Mouse (Mus musculus) MEL (cell line): ENCODE results near the gene Lamtor1. TPM values are rescaled to one million over a fixed set of nuclear protein-coding genes. Genes with fewer than 3 reads are reported as not detected.

ENCODE experiments used
- DNase-seq: peaks from one replicate; pipeline ENCODE4 v3.0.0; 2011; ENCODE audit warnings: low read depth, low spot score
- H3K27ac ChIP-seq: 2 replicates; pipeline ENCODE4 v1.5.1; 2012; ENCODE audit warnings: low read depth, mild to moderate bottlenecking, control low read depth, low read length, moderate library complexity; ENCODE audit not compliant: control insufficient read depth
- H3K27me3 ChIP-seq, 2 experiments: fragments of 150-350 bp in 1 of 2; sonication (generic) in 1 of 2; 2 replicates each; pipeline ENCODE4 v1.6.1; 2012; ENCODE audit warnings: low read length in 2 of 2, mild to moderate bottlenecking in 2 of 2, improper control_type of control experiment in 1 of 2, moderate library complexity in 1 of 2; ENCODE audit not compliant: insufficient read depth in 2 of 2, control insufficient read depth in 1 of 2
- H3K36me3 ChIP-seq, 2 experiments: 2 replicates each; pipeline ENCODE4 v1.6.1; 2012 to 2014; ENCODE audit warnings: low read length in 2 of 2, improper control_type of control experiment in 1 of 2, inconsistent platforms in 1 of 2, mild to moderate bottlenecking in 1 of 2; ENCODE audit not compliant: insufficient read depth in 2 of 2, control insufficient read depth in 1 of 2
- H3K4me1 ChIP-seq, 2 experiments: fragments of 150-350 bp in 1 of 2; sonication (generic) in 1 of 2; 2 replicates each; pipeline ENCODE4 v1.6.1; 2012; ENCODE audit warnings: low read length in 2 of 2, improper control_type of control experiment in 1 of 2, mild to moderate bottlenecking in 1 of 2; ENCODE audit not compliant: insufficient read depth in 2 of 2, control insufficient read depth in 1 of 2
- H3K4me3 ChIP-seq, 2 experiments: fragments of 150-350 bp in 1 of 2; sonication (generic) in 1 of 2; 2 replicates each; pipeline ENCODE4 v1.5.1; 2012; ENCODE audit warnings: low read depth in 2 of 2, low read length in 2 of 2, mild to moderate bottlenecking in 2 of 2, moderate library complexity in 2 of 2, control low read depth in 1 of 2, improper control_type of control experiment in 1 of 2; ENCODE audit not compliant: control insufficient read depth in 1 of 2, insufficient read depth in 1 of 2
- H3K79me2 ChIP-seq: 2 replicates; pipeline ENCODE4 v1.6.1; 2012; ENCODE audit warnings: mild to moderate bottlenecking, low read length, moderate library complexity; ENCODE audit not compliant: control insufficient read depth, poor library complexity, insufficient read depth
- H3K9ac ChIP-seq: 2 replicates; pipeline ENCODE4 v1.6.1; 2012; ENCODE audit warnings: low read depth, mild to moderate bottlenecking, control low read depth, low read length, moderate library complexity; ENCODE audit not compliant: control insufficient read depth, poor library complexity, severe bottlenecking
- H3K9me3 ChIP-seq: fragments of 150-350 bp; sonication (generic); replicated peaks from 2 replicates; pipeline ENCODE4 v1.6.1; 2012; ENCODE audit warnings: mild to moderate bottlenecking, low read length, improper control_type of control experiment, moderate library complexity; ENCODE audit not compliant: insufficient read depth
- BHLHE40 ChIP-seq: IDR thresholded peaks from 2 replicates; pipeline ENCODE4 v1.6.1; 2012; ENCODE audit warnings: low read depth, mild to moderate bottlenecking, inconsistent platforms, low read length, improper control_type of control experiment, borderline replicate concordance
- CTCF ChIP-seq, 3 experiments: IDR thresholded peaks in 2 of 3; conservative IDR thresholded peaks in 1 of 3; 2 replicates each; pipeline ENCODE4 v1.5.1; 2011 to 2012; ENCODE audit warnings: low read length in 3 of 3, low read depth in 2 of 3, mild to moderate bottlenecking in 2 of 3, improper control_type of control experiment in 1 of 3, inconsistent platforms in 1 of 3, mixed read lengths in 1 of 3, moderate library complexity in 1 of 3; ENCODE audit not compliant: control insufficient read depth in 1 of 3, insufficient read depth in 1 of 3, poor library complexity in 1 of 3, severe bottlenecking in 1 of 3
- EP300 ChIP-seq, 2 experiments: IDR thresholded peaks; 2 replicates each; pipeline ENCODE4 v1.6.1; 2011; ENCODE audit warnings: improper control_type of control experiment in 2 of 2, low read length in 2 of 2, low read depth in 1 of 2, mild to moderate bottlenecking in 1 of 2
- POLR2AphosphoS2 ChIP-seq: IDR thresholded peaks from 2 replicates; pipeline ENCODE4 v1.6.1; 2011; ENCODE audit warnings: low read length, improper control_type of control experiment
- RAD21 ChIP-seq: IDR thresholded peaks from 2 replicates; pipeline ENCODE4 v1.6.1; 2011; ENCODE audit warnings: mild to moderate bottlenecking, low read depth, low read length, improper control_type of control experiment
- RCOR1 ChIP-seq: IDR thresholded peaks from 2 replicates; pipeline ENCODE4 v1.6.1; 2012; ENCODE audit warnings: low read depth, mild to moderate bottlenecking, inconsistent platforms, low read length, improper control_type of control experiment
- SIN3A ChIP-seq: IDR thresholded peaks from 2 replicates; pipeline ENCODE4 v1.6.1; 2012; ENCODE audit warnings: low read length, improper control_type of control experiment, inconsistent platforms
- TBP ChIP-seq: IDR thresholded peaks from 2 replicates; pipeline ENCODE4 v1.8.0; 2011; ENCODE audit warnings: low read depth, low read length, improper control_type of control experiment
- USF2 ChIP-seq, 2 experiments: IDR thresholded peaks; 2 replicates each; pipeline ENCODE4 v1.6.1; 2011 to 2012; ENCODE audit warnings: improper control_type of control experiment in 2 of 2, low read length in 2 of 2, borderline replicate concordance in 1 of 2, inconsistent platforms in 1 of 2, low read depth in 1 of 2, mild to moderate bottlenecking in 1 of 2; ENCODE audit not compliant: insufficient read depth in 1 of 2
- polyA plus RNA-seq, 2 experiments: library from polyadenylated mRNA; stranded (reverse) in 1 of 2; unstranded in 1 of 2; fragments of >175 nt in 1 of 2; fragments of >200 nt in 1 of 2; gene quantifications; 2 replicates each; pipeline versions ENCODE4 v1.2.1 to v1.2.4; 2012; ENCODE audit warnings: low replicate concordance in 2 of 2, low read depth in 1 of 2; ENCODE audit not compliant: insufficient read length in 2 of 2, insufficient read depth in 1 of 2, missing spikeins in 1 of 2
- total RNA-seq: library from RNA; depleted of rRNA; stranded (reverse); fragments of 300-350 nt; gene quantifications from 2 replicates; pipeline ENCODE4 v1.2.3, GENCODE M21; 2012; rRNA removed

Lamtor1 gene
- total and polyA plus RNA-seq, 3 experiments = 79.5 to 115 TPM; not detected in 1

DNA sequence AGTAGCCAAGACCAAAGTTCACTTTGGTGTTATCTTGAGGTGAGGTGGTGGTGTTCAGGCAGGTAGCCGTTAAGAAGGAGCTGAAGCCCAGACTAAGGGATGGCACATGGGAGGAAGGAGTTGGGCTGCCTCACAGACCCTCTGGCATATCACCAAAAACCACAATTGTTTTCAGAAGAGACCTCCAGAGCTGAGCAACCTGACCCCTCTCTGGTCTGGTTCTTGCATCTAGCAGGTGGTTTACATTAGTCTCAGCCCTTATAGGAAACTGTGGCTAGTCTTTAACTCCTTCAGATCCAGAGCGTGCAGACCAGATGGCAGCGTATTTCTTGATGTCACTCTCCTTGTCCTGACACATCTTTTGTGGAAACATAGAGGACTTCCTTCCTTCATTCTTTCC lies 68.0 kb downstream of the Lamtor1 start:
- no peak overlapping the region for H3K4me3 ChIP-seq
- H3K4me1 ChIP-seq = peaks cover 5 to 11% of the 10 kb centered on the region in 2 experiments; a peak in 3 of 4 replicates
- H3K27me3 ChIP-seq = no peaks in the 10 kb centered on the region
- peaks cover 2 to 6% of the 10 kb centered on the region in 2 experiments for H3K36me3 ChIP-seq
- H3K79me2 ChIP-seq = peaks cover 36% of the 10 kb centered on the region
- DNase-seq = no peak
- no peak overlapping the region for H3K9ac ChIP-seq
- no peak overlapping the region for H3K27ac ChIP-seq
- H3K9me3 ChIP-seq = no peaks in the 10 kb centered on the region
- TF ChIP-seq USF2 (IDR thresholded peaks at IDR 0.05; ENCODE audit: borderline replicate concordance in 1 of 2, insufficient read depth in 1 of 2, low read depth in 1 of 2, low read length in 2 of 2) = no peak
- no peak for TF ChIP-seq SIN3A
- TF ChIP-seq CTCF (IDR thresholded peaks at IDR 0.05 in 2 of 3, conservative IDR thresholded peaks at IDR 0.05 in 1 of 3; ENCODE audit: control insufficient read depth in 1 of 3, insufficient read depth in 1 of 3, low read depth in 2 of 3, low read length in 3 of 3, poor library complexity in 1 of 3, severe bottlenecking in 1 of 3) = no peak
- TF ChIP-seq, all 39 proteins: peak for 0

DNA sequence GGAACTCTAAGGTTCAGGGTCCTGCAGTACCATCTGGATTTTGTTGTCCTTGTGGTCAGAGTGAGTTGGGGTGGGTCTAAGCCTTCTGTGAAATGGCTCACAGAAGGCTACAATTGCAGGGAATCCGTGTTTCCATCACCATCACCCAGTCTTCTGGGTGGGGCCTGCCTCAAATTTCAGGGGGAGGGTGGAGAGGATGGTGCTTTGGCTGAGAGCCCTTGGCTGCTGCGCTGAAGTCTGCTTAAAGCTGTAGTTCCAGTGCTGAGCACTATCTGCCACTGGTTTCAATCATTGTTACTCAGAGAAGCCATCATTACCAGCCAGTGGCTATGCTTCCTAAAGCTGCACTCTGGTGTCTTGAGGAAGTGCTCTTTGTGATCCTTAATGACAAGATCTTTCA lies 68.8 kb downstream of the Lamtor1 start:
- peaks cover 5 to 7% of the 10 kb centered on the region in 2 experiments; a peak in 2 of 4 replicates for H3K4me1 ChIP-seq
- H3K36me3 ChIP-seq = peaks cover 2 to 6% of the 10 kb centered on the region in 2 experiments; a peak in 3 of 4 replicates
- H3K27me3 ChIP-seq = no peaks in the 10 kb centered on the region
- no peak overlapping the region for H3K4me3 ChIP-seq
- H3K9me3 ChIP-seq = no peaks in the 10 kb centered on the region
- no peak overlapping the region for H3K27ac ChIP-seq
- peaks cover 34% of the 10 kb centered on the region for H3K79me2 ChIP-seq
- DNase-seq = no peak
- H3K9ac ChIP-seq = no peak overlapping the region
- TF ChIP-seq TBP = no peak
- no peak for TF ChIP-seq EP300 (IDR thresholded peaks at IDR 0.05; ENCODE audit: low read depth in 1 of 2, low read length in 2 of 2)
- TF ChIP-seq SIN3A = no peak
- TF ChIP-seq POLR2AphosphoS2 = no peak
- no peak for TF ChIP-seq USF2 (IDR thresholded peaks at IDR 0.05; ENCODE audit: borderline replicate concordance in 1 of 2, insufficient read depth in 1 of 2, low read depth in 1 of 2, low read length in 2 of 2)
- no peak for TF ChIP-seq BHLHE40
- no peak for TF ChIP-seq RAD21
- no peak for TF ChIP-seq RCOR1

Other genes with a start within 250 kb of the Lamtor1 start
- gene Clpb, start 242.3 kb upstream of the Lamtor1 start, total RNA-seq = 59.0 and 84.5 TPM in 2 replicates
- 10 to 100 TPM in 1 of 2 experiments, not detected in 1; 71.5 TPM for gene Clpb, start 242.3 kb upstream of the Lamtor1 start, polyA plus RNA-seq
- gene Phox2a, start 87.6 kb upstream of the Lamtor1 start, total RNA-seq = not detected in 2 replicates
- gene Phox2a, start 87.6 kb upstream of the Lamtor1 start, polyA plus RNA-seq = not detected
- gene Inppl1, start 67.7 kb upstream of the Lamtor1 start, total RNA-seq = 9.5 and 11.7 TPM in 2 replicates
- 10 to 100 TPM in 1 of 2 experiments, not detected in 1; 31.3 TPM for gene Inppl1, start 67.7 kb upstream of the Lamtor1 start, polyA plus RNA-seq
- not detected in 2 replicates for gene Folr2, start 48.7 kb upstream of the Lamtor1 start, total RNA-seq
- gene Folr2, start 48.7 kb upstream of the Lamtor1 start, polyA plus RNA-seq = not detected
- gene Anapc15, start 42.2 kb upstream of the Lamtor1 start, total RNA-seq = 68.7 and 73.3 TPM in 2 replicates
- 100 to 1,000 TPM in 1 of 2 experiments, not detected in 1; 103 TPM for gene Anapc15, start 42.2 kb upstream of the Lamtor1 start, polyA plus RNA-seq
- 0.12 TPM in 1 of 2 replicates, not detected in the other for gene Folr1, start 35.1 kb upstream of the Lamtor1 start, total RNA-seq
- under 1 TPM in 1 of 2 experiments, not detected in 1; 0.07 TPM for gene Folr1, start 35.1 kb upstream of the Lamtor1 start, polyA plus RNA-seq
- 0.78 and 1.3 TPM in 2 replicates for gene Tomt, start 455 bp downstream of the Lamtor1 start, total RNA-seq
- under 1 TPM in 1 of 2 experiments, not detected in 1; 0.82 TPM for gene Tomt, start 455 bp downstream of the Lamtor1 start, polyA plus RNA-seq
- gene Lrrc51, start 28.0 kb downstream of the Lamtor1 start, total RNA-seq = 13.6 and 14.8 TPM in 2 replicates
- 10 to 100 TPM in 1 of 2 experiments, not detected in 1; 30.8 TPM for gene Lrrc51, start 28.0 kb downstream of the Lamtor1 start, polyA plus RNA-seq
- 48.7 and 54.5 TPM in 2 replicates for gene Numa1, start 28.2 kb downstream of the Lamtor1 start, total RNA-seq
- 10 to 100 TPM; 50.0 to 91.2 TPM for gene Numa1, start 28.2 kb downstream of the Lamtor1 start, polyA plus RNA-seq
- gene Il18bp, start 112.8 kb downstream of the Lamtor1 start, total RNA-seq = 0.95 and 1.0 TPM in 2 replicates
- gene Il18bp, start 112.8 kb downstream of the Lamtor1 start, polyA plus RNA-seq = 1 to 10 TPM in 1 of 2 experiments, not detected in 1; 1.8 TPM
- 17.3 and 18.5 TPM in 2 replicates for gene Rnf121, start 159.6 kb downstream of the Lamtor1 start, total RNA-seq
- 10 to 100 TPM in 1 of 2 experiments, not detected in 1; 16.0 TPM for gene Rnf121, start 159.6 kb downstream of the Lamtor1 start, polyA plus RNA-seq
- 15.3 and 16.6 TPM in 2 replicates for gene Xndc1, start 159.6 kb downstream of the Lamtor1 start, total RNA-seq
- 10 to 100 TPM in 1 of 2 experiments, not detected in 1; 30.0 TPM for gene Xndc1, start 159.6 kb downstream of the Lamtor1 start, polyA plus RNA-seq
- 0.08 and 0.13 TPM in 2 replicates for gene Xntrpc, start 159.8 kb downstream of the Lamtor1 start, total RNA-seq
- under 1 TPM in 1 of 2 experiments, not detected in 1; 0.14 TPM for gene Xntrpc, start 159.8 kb downstream of the Lamtor1 start, polyA plus RNA-seq
- not detected in 2 replicates for gene Trpc2, start 177.2 kb downstream of the Lamtor1 start, total RNA-seq
- gene Trpc2, start 177.2 kb downstream of the Lamtor1 start, polyA plus RNA-seq = not detected
- not detected in 2 replicates for gene Art1, start 195.8 kb downstream of the Lamtor1 start, total RNA-seq
- gene Art1, start 195.8 kb downstream of the Lamtor1 start, polyA plus RNA-seq = not detected
- gene Art5, start 203.6 kb downstream of the Lamtor1 start, total RNA-seq = not detected in 2 replicates
- gene Art5, start 203.6 kb downstream of the Lamtor1 start, polyA plus RNA-seq = under 1 TPM in 1 of 2 experiments, not detected in 1; 0.04 TPM
- gene Chrna10, start 210.9 kb downstream of the Lamtor1 start, total RNA-seq = not detected in 2 replicates
- not detected for gene Chrna10, start 210.9 kb downstream of the Lamtor1 start, polyA plus RNA-seq